Mouse (Mus musculus) megakaryocyte progenitor cell, adult 5-6 weeks (primary cell): ENCODE data around the gene Cct8. TPM values are rescaled to one million over a fixed set of nuclear protein-coding genes. Genes with fewer than 3 reads are reported as not detected.
"Not testable (repeated sequence)": the region's sequence is repeated elsewhere in the genome, so short reads cannot be mapped to it uniquely, and the experiment has no call there.

Source experiments
- ATAC-seq: replicated peaks from 2 replicates; pipeline ENCODE4 v1.8.0; 2016; ENCODE audit warnings: mild to moderate bottlenecking, moderate TSS enrichment, inconsistent platforms; ENCODE audit not compliant: poor library complexity
- total RNA-seq, 2 experiments: library from RNA; stranded (forward) in 1 of 2; stranded (reverse) in 1 of 2; fragments of 157-497, 149-512 nt in 1 of 2; fragments of 200-1000 nt in 1 of 2; gene quantifications; 2 replicates each; pipeline versions ENCODE4 v1.2.3 to v1.2.4; 2015 to 2017

Gene Cct8
- 335 and 348 TPM in 2 replicates for total RNA-seq (2015)
- 660 and 918 TPM in 2 replicates for total RNA-seq (2017)

GRCm38 (mm10) chr16:87495716-87496447 lies at the start of gene Cct8:
Cct8 (minus strand) TSS chr16:87495873.
- ATAC-seq, result peak; percentile 97

- ATAC-seq, result no peak
Measured at GRCm38 (mm10) chr16:87528755-87529154, 33.1 kb upstream of the Cct8 start.

GRCm38 (mm10) chr16:87527553-87528249 lies 32.0 kb upstream of the Cct8 start:
- no peak for ATAC-seq

GRCm38 (mm10) chr16:87524228-87524627 lies 28.6 kb upstream of the Cct8 start:
- no peak for ATAC-seq

GRCm38 (mm10) chr16:87512331-87512730 lies 16.7 kb upstream of the Cct8 start:
- ATAC-seq, result no peak

- ATAC-seq, result no peak
Measured at GRCm38 (mm10) chr16:87511706-87512105, 16.0 kb upstream of the Cct8 start.

GRCm38 (mm10) chr16:87501304-87502078 lies 5.8 kb upstream of the Cct8 start:
- ATAC-seq, result peak; percentile 77

GRCm38 (mm10) chr16:87499556-87499955 lies 3.9 kb upstream of the Cct8 start:
- ATAC-seq, result no peak

GRCm38 (mm10) chr16:87497171-87497570 lies 1.5 kb upstream of the Cct8 start:
- no peak for ATAC-seq

- no peak for ATAC-seq
Measured at GRCm38 (mm10) chr16:87496728-87497127, 1.1 kb upstream of the Cct8 start.

- ATAC-seq, result peak; percentile 11; the same call in 1 of the 2 replicates
Measured at GRCm38 (mm10) chr16:87494955-87495655, 568 bp downstream of the Cct8 start.

GRCm38 (mm10) chr16:87492191-87492792 lies 3.4 kb downstream of the Cct8 start:
- ATAC-seq, result not testable (repeated sequence)

- no peak for ATAC-seq
Measured at GRCm38 (mm10) chr16:87488605-87489004, 7.1 kb downstream of the Cct8 start.

- no peak for ATAC-seq
Measured at GRCm38 (mm10) chr16:87486739-87487138, 8.9 kb downstream of the Cct8 start.

GRCm38 (mm10) chr16:87484367-87484766 lies 11.3 kb downstream of the Cct8 start:
- no peak for ATAC-seq

GRCm38 (mm10) chr16:87470579-87470978 lies 25.1 kb downstream of the Cct8 start:
- ATAC-seq, result no peak

- no peak for ATAC-seq
Measured at GRCm38 (mm10) chr16:87458752-87459151, 36.9 kb downstream of the Cct8 start.

GRCm38 (mm10) chr16:87455180-87455611 lies 40.5 kb downstream of the Cct8 start:
- peak; percentile 47 for ATAC-seq

GRCm38 (mm10) chr16:87454419-87455179 lies 41.1 kb downstream of the Cct8 start, which contains the start of gene Usp16:
Usp16 (plus strand) TSS chr16:87454703.
- ATAC-seq, result peak; percentile 98

GRCm38 (mm10) chr16:87453226-87453625 lies 42.4 kb downstream of the Cct8 start:
- no peak for ATAC-seq
